Mouse (Mus musculus): Measurements from ENCODE around the gene Tas2r118. TPM values are rescaled to one million over a fixed set of nuclear protein-coding genes. Genes with fewer than 3 reads are reported as not detected.

The Tas2r118 gene
- polyA plus RNA-seq (2015; fragmentation: Nextera tagmentation; extraction: Ambion mirVana) = not detected in 2 replicates

DNA sequence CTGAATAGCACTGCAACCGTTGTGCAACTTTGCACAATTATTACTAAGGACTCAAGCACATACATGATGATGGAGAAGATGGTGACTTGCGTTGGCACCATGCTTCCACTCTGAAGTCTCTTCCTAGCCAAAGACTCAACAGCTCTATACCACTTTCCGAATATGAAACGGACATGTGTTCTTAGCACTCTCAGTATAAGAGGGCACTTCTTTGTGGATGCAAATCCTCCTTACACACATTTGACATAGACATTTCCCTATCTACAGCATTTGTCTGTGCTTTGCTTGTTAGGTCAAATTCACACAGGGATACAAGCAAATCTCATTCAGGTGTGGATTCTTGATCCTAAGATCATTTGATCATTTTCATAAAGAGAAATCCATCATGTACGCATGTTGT is at the start of gene Tas2r118:
TSS of gene Tas2r118 (minus strand) at position 101 of the 400 bp plus-strand sequence.
- Histone ChIP-seq H3K36me3 (no peaks in the 10 kb centered on the region), H3K9me3 (no peaks in the 10 kb centered on the region), H3K9ac (no peak within 1 kb of the TSS), H3K27ac (replicated peaks) (no peak within 1 kb of the TSS), H3K4me2 (no peak within 1 kb of the TSS), H3K4me1 (replicated peaks) (no peaks in the 10 kb centered on the region), H3K4me3 (no peak within 1 kb of the TSS), H3K27me3 (no peaks in the 10 kb centered on the region)
- 93% methylated on average over 5 of the region's 5 CpGs for WGBS
- no peak for ATAC-seq (ENCODE audit: low read depth)

DNA sequence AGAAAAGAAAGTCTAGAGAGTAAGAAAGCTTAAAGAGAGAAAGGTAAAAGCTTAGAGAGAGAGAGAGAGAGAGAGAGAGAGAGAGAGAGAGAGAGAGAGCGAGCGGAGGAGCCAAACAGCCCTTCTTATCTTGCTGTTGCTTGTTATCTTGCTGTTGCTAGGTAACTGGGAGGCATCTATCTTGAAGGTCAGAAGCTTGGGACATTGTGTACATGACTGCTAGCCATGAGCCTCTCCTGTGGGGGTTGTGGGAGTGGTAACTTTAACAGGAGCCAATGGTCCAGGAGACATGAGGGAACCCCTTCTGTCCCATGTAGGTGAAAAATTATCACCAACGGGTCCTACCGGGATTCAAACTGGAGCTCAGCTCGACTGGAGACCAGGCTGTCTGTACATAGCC is 48.5 kb upstream of the Tas2r118 start:
- no peak for ATAC-seq (ENCODE audit: low read depth)
- 90% methylated on average over 5 of the region's 5 CpGs for WGBS
- Histone ChIP-seq H3K27me3 (no peaks in the 10 kb centered on the region), H3K9ac (no peak overlapping the region), H3K36me3 (no peaks in the 10 kb centered on the region), H3K4me2 (no peak overlapping the region), H3K4me3 (no peak overlapping the region), H3K4me1 (replicated peaks) (no peaks in the 10 kb centered on the region), H3K27ac (replicated peaks) (no peak overlapping the region), H3K9me3 (no peaks in the 10 kb centered on the region)

DNA sequence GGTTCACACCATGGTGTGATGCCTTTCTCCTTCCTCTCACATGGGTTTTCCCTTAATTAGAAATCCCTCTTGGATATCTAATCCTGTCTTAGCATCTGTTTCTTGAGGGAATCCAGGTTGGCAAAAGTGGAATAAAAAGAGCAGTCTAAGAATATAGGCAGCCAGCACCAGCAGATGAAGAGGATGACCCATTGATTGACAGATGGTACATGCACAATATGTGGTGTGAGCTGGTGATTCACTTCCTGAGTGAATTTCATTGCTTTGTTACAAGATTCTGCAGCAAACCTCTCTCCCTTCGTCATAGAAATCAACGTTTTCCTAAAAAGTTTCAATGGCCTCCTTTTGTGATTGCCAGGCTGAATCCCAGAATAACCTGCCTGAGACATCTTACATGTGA is 23.4 kb upstream of the Tas2r118 start:
- H3K27ac ChIP-seq (replicated peaks) = no peak overlapping the region
- no peaks in the 10 kb centered on the region for H3K27me3 ChIP-seq
- no peak overlapping the region for H3K4me3 ChIP-seq
- no peak overlapping the region for H3K9ac ChIP-seq
- H3K36me3 ChIP-seq = no peaks in the 10 kb centered on the region
- H3K4me2 ChIP-seq = no peak overlapping the region
- H3K4me1 ChIP-seq (replicated peaks) = no peaks in the 10 kb centered on the region
- no peak for ATAC-seq (ENCODE audit: low read depth)
- WGBS = 76% methylated on average over 2 of the region's 2 CpGs
- no peaks in the 10 kb centered on the region for H3K9me3 ChIP-seq

DNA sequence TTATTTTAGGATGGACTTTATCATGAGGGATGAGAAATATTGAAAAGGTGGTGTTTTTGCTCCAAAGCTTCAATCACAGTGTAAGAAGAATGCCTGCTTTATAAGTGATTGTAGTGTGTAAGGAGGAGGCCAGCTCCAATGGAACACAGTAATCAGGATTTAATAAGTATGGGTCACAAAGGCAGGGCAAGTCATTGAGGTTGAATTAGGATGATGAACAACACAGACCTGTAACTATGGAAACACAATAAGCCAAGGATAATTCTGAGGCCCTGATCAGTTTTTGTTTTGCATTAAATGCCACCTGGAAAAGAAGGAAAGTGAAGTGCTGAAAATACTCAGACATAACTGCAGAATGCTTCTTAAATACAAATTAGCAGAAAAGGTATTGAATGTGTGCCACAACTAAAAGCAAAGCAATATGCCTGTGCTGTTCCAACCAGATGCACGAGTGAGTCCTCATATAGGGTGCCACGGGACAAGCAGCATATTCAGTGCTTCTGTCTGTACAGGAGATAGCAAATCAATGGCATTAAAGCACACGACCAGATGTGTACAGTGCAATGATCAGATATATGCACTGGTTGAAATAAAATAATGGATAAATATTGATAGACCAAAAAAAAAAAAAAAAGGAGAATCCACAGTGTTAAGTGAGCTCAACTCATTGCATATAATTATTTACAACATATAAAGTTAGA is 21.0 kb upstream of the Tas2r118 start:
- Histone ChIP-seq H3K36me3 (no peaks in the 10 kb centered on the region), H3K4me1 (replicated peaks) (no peaks in the 10 kb centered on the region), H3K9me3 (no peaks in the 10 kb centered on the region), H3K27me3 (no peaks in the 10 kb centered on the region), H3K4me3 (no peak overlapping the region), H3K9ac (no peak overlapping the region), H3K4me2 (no peak overlapping the region), H3K27ac (replicated peaks) (no peak overlapping the region)
- WGBS = 56% methylated on average over 3 of the region's 3 CpGs
- ATAC-seq (ENCODE audit: low read depth) = no peak

DNA sequence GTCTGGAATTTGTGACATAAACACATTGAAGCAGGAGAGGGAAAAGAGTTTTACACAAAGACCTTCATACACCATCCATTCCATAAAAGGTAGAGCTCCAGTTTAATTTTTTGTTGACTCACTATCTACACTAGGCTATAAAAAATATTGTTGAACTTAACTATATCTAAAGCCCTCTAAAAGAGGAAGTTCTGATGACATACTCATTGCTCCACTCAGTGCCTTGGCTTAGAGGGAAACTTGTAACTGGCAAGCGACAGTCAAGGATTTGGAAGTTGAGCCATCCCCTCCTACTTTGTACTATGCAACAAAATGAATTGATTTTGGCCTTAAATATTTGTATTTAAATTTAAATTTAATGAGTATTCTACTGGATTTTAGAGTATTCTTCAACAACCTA is 16.4 kb upstream of the Tas2r118 start:
- Histone ChIP-seq H3K4me2 (no peak overlapping the region), H3K27ac (replicated peaks) (no peak overlapping the region), H3K27me3 (no peaks in the 10 kb centered on the region), H3K36me3 (no peaks in the 10 kb centered on the region), H3K9me3 (no peaks in the 10 kb centered on the region), H3K9ac (no peak overlapping the region), H3K4me3 (no peak overlapping the region), H3K4me1 (replicated peaks) (no peaks in the 10 kb centered on the region)
- 98% methylated on average over 1 of the region's 1 CpGs for WGBS
- no peak for ATAC-seq (ENCODE audit: low read depth)

DNA sequence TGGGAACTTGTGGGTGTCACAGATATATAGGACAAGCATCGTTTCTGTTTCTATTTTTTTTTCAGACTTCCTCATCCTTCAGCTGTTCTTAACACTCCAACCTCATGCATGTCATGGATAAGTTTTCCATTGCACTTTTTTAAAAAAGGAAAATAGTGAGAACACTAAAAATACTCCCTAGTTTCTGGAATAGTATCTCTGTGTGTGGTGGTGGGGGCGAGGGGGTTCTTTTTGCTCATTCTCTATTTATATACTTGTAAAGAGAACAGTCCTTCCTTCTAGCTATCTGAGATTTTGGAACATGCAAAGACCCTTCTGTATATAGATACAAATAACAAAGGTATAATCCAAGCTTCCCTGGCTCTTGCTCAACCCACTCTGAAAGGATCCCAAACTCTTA is 2.9 kb downstream of the Tas2r118 start:
- WGBS = 81% methylated on average over 2 of the region's 2 CpGs
- Histone ChIP-seq H3K27ac (replicated peaks) (no peak overlapping the region), H3K36me3 (no peaks in the 10 kb centered on the region), H3K27me3 (no peaks in the 10 kb centered on the region), H3K4me1 (replicated peaks) (no peaks in the 10 kb centered on the region), H3K9me3 (no peaks in the 10 kb centered on the region), H3K4me2 (no peak overlapping the region), H3K4me3 (no peak overlapping the region), H3K9ac (no peak overlapping the region)
- ATAC-seq (ENCODE audit: low read depth) = no peak

DNA sequence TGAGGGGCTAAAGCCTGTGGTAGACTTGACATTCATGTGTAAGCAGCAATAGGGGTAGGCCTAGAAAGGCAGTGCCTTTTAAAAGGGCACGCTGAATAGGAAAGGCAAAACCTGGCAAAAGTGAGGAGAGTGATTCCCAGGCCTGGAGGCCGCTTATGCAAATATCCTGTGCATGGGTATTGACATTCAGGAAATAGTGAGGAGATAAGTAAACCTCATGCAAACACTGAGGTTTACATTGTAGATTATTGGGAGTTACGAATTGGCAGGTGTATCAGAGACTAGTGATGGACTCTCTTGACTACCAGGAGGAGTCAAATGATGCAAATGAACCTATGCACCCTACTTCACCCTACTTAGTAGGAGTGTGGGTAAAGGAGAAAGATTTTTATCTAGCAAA is 3.9 kb downstream of the Tas2r118 start:
- Histone ChIP-seq H3K4me1 (replicated peaks) (no peaks in the 10 kb centered on the region), H3K27ac (replicated peaks) (no peak overlapping the region), H3K9ac (no peak overlapping the region), H3K27me3 (no peaks in the 10 kb centered on the region), H3K36me3 (no peaks in the 10 kb centered on the region), H3K4me3 (no peak overlapping the region), H3K9me3 (no peaks in the 10 kb centered on the region), H3K4me2 (no peak overlapping the region)
- ATAC-seq (ENCODE audit: low read depth) = no peak
- WGBS = 82% methylated on average over 3 of the region's 3 CpGs

DNA sequence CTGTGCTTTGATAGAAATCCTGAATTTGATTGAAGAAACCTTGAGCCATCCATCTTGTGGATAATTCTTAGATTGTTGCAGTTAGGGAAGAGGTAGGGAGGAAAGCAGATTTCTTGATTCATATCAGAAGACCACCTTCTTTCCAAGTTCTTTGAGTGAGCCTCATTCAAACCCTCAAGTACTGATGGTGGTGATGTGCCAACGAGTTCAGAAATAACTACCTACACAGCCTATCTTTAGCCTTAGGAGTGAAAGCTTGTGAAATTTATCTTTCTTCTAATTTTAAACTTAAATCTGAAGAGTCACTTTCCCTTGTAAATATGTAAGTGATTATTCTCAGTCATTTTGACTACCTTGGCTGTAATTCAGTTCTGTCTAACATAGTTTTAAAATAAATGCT is 6.1 kb downstream of the Tas2r118 start:
- Histone ChIP-seq H3K9ac (no peak overlapping the region), H3K4me3 (no peak overlapping the region), H3K4me2 (no peak overlapping the region), H3K27ac (replicated peaks) (no peak overlapping the region), H3K36me3 (no peaks in the 10 kb centered on the region), H3K27me3 (no peaks in the 10 kb centered on the region), H3K9me3 (no peaks in the 10 kb centered on the region), H3K4me1 (replicated peaks) (no peaks in the 10 kb centered on the region)
- WGBS = 79% methylated on average over 1 of the region's 1 CpGs
- ATAC-seq (ENCODE audit: low read depth) = no peak

DNA sequence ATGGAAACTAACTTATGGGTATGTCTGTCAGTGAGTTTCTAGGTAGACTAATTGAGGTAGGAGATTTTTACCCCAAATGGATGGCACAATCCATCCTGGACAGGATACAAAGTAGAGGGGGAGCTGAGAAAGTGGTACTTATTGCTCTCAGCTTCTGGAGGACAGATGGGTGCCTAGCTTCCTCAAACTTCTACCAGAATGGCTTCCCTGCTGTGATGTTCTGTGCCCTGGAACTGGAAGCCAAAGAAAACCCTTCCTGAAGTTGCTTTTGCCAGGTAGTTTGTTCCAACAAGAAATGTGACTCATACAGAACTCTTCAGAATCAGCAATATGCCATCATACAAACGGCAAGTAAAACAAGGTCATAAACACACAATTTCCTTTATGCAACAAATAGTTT is 29.1 kb downstream of the Tas2r118 start:
- Histone ChIP-seq H3K27me3 (no peaks in the 10 kb centered on the region), H3K27ac (replicated peaks) (no peak overlapping the region)
- 90% methylated on average over 1 of the region's 1 CpGs for WGBS

DNA sequence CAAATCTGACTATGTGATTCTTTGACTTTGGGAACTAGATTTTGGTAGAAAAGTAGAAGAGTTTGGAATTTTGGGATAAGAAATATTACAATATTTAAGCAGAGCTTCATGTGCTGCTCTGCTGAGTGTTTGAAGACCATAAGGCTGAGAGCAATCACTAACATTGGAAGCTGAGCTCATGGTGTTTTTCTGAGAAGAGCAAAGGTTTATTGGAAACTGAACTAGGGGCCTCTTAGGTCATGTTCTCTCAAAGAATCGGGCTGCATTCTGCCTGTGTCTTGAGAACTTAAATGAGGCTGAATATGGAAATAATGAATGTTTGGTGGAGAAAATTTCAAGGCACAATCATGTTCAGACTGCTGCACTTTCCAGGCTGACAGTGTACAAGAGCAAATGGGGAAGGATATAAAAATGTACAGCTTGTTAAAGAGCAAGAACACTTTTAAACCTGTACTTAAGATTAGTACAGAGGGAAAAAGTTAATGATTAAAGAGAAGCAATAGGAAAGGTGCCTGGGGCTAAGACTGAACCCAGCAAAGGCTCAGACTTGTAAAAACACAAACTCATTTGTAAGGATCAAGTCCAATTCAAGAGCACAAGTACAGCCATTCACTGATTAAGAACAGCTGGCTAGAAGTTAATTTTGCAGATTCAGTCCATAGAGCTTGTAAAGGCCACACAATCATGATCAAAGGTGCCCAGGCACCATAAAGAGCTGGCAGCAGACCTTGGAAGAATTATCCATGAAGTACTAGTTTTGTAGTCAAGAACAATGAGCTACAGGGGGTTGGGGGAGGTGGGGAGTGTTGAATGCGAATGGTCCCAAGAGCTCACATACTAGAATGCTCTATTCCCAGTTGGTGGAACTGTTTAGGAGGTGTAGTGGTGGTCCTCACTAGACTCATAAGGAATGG is 31.0 kb downstream of the Tas2r118 start:
- Histone ChIP-seq H3K4me3 (no peak overlapping the region), H3K9me3 (no peaks in the 10 kb centered on the region), H3K9ac (no peak overlapping the region), H3K4me2 (no peak overlapping the region), H3K27ac (replicated peaks) (no peak overlapping the region), H3K4me1 (replicated peaks) (peaks cover 4% of the 10 kb centered on the region; the same call in 1 of the 2 replicates), H3K36me3 (no peaks in the 10 kb centered on the region), H3K27me3 (no peaks in the 10 kb centered on the region)
- WGBS = 64% methylated on average over 2 of the region's 2 CpGs
- ATAC-seq (ENCODE audit: low read depth) = no peak

More for the DNA sequence above, 29.1 kb downstream of the Tas2r118 start:
- H3K36me3 ChIP-seq = no peaks in the 10 kb centered on the region
- no peak overlapping the region for H3K4me2 ChIP-seq
- H3K4me1 ChIP-seq (replicated peaks) = peaks cover 4% of the 10 kb centered on the region; the same call in 1 of the 2 replicates
- no peak overlapping the region for H3K4me3 ChIP-seq
- no peaks in the 10 kb centered on the region for H3K9me3 ChIP-seq
- no peak for ATAC-seq (ENCODE audit: low read depth)
- H3K9ac ChIP-seq = no peak overlapping the region

DNA sequence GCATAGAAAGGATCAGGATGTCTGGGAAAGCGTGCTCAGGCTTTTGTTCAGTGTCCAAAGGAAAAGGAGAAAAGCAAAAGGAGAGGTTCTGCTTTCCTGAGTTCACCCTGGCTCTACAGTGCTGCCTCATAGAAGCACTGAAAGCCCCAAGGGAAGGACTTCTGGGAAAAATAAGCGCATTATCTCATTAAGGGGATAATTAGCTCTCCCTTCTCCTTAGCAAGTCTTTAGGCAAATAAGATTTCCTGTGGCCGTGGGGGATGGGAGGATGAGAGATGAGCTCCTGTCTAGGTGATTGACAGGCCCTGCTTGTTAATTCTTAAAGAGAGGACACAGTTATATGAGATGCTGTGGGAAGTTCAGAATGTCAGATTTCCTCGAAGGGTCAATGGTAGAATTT is 33.4 kb downstream of the Tas2r118 start:
- H3K4me3 ChIP-seq = no peak overlapping the region
- no peaks in the 10 kb centered on the region for H3K27me3 ChIP-seq
- H3K36me3 ChIP-seq = no peaks in the 10 kb centered on the region
- H3K4me1 ChIP-seq (replicated peaks) = peaks cover 4% of the 10 kb centered on the region; the same call in 1 of the 2 replicates
- 54% methylated on average over 4 of the region's 4 CpGs for WGBS
- H3K27ac ChIP-seq (replicated peaks) = no peak overlapping the region
- no peak overlapping the region for H3K9ac ChIP-seq
- ATAC-seq (ENCODE audit: low read depth) = no peak
- no peak overlapping the region for H3K4me2 ChIP-seq
- no peaks in the 10 kb centered on the region for H3K9me3 ChIP-seq

DNA sequence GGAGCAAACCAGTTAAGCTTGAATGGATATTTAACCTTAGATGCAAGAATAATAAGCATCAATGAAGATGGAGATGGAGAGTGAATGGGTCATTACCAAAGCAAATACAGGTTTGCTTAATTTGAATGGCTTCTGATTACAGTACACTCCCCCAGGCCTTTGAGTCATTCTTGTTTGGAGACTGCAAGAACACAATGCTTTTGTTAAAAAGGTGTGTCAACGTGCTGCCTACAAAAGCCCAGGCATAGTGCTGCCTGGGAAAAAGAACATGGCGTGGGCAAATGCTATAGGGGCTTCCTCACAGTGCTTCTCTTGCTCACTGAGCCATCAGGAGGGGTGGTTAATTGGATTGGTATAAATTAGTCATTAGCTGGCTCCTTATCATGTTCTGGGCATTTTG is 46.1 kb downstream of the Tas2r118 start:
- H3K27me3 ChIP-seq = no peaks in the 10 kb centered on the region
- H3K27ac ChIP-seq (replicated peaks) = no peak overlapping the region
- no peak overlapping the region for H3K9ac ChIP-seq
- H3K4me2 ChIP-seq = no peak overlapping the region
- no peak overlapping the region for H3K4me3 ChIP-seq
- H3K36me3 ChIP-seq = no peaks in the 10 kb centered on the region
- 43% methylated on average over 2 of the region's 2 CpGs for WGBS
- H3K9me3 ChIP-seq = no peaks in the 10 kb centered on the region
- no peaks in the 10 kb centered on the region for H3K4me1 ChIP-seq (replicated peaks)
- ATAC-seq (ENCODE audit: low read depth) = no peak
